Mouse (Mus musculus): ENCODE data around the gene Olfr299. TPM values are rescaled to one million over a fixed set of nuclear protein-coding genes. Genes with fewer than 3 reads are reported as not detected.

The Olfr299 gene
- total RNA-seq (2021), result not detected

GRCm38 (mm10) chr7:86459621-86460020 is at the start of gene Olfr299:
Olfr299 (plus strand) TSS chr7:86459921.
- DNase-seq (ENCODE audit: low spot score in 2 of 2), result no peak
- intact Hi-C loops (cut with DNase I), result loop anchor here (10.0 kb wide), 1 partner anchor 65 kb away; the partner anchor contains the start of gene Olfr303

DNA sequence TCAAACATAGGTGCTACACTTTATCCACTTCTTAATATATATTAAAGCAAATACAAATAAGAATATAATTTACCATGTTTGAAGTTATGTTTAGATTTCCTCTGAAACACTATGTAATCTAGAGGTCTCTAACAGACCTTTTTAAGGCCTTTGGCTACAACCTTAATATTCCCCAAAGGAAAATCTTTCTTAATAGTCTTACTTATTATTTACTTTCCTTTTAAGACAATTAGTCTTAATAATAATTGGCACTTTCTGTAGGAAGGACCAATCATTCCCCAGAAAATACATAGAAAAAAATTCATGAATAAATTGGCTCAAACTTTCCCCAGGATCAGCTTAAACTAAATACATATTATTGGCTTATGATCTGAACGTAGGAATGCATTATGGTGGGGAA is 32.7 kb downstream of the Olfr299 start, which contains the start of gene Olfr298:
Olfr298 (minus strand) TSS at position 101 of the 400 bp plus-strand sequence.
- DNase-seq (ENCODE audit: low spot score in 2 of 2), result no peak
- intact Hi-C loops (cut with DNase I), result no loop called here

Other genes starting within 250 kb of the Olfr299 start
- gene Vmn2r76, start 213.6 kb upstream of the Olfr299 start, total RNA-seq (2021), result not detected
- not detected for gene Olfr310, start 182.7 kb upstream of the Olfr299 start, total RNA-seq (2021)
- not detected for gene Olfr309, start 146.2 kb upstream of the Olfr299 start, total RNA-seq (2021)
- not detected for gene Olfr308, start 134.3 kb upstream of the Olfr299 start, total RNA-seq (2021)
- gene Olfr307, start 122.3 kb upstream of the Olfr299 start, total RNA-seq (2021), result not detected
- gene Olfr305, start 93.0 kb upstream of the Olfr299 start, total RNA-seq (2021), result not detected
- not detected for gene Olfr304, start 73.3 kb upstream of the Olfr299 start, total RNA-seq (2021)
- not detected for gene Olfr303, start 62.1 kb upstream of the Olfr299 start, total RNA-seq (2021)
- not detected for gene Olfr301, start 56.1 kb upstream of the Olfr299 start, total RNA-seq (2021)
- not detected for gene Olfr298, start 32.6 kb downstream of the Olfr299 start, total RNA-seq (2021)
- gene Olfr297, start 60.0 kb downstream of the Olfr299 start, total RNA-seq (2021), result not detected
- gene Olfr295, start 123.9 kb downstream of the Olfr299 start, total RNA-seq (2021), result not detected
- not detected for gene Olfr294, start 156.7 kb downstream of the Olfr299 start, total RNA-seq (2021)
- gene Olfr293, start 189.1 kb downstream of the Olfr299 start, total RNA-seq (2021), result not detected
- not detected for gene Olfr292, start 228.4 kb downstream of the Olfr299 start, total RNA-seq (2021)